Mouse (Mus musculus) heart, embryonic 15.5 days (tissue): ENCODE results near the gene Entpd7. TPM values are rescaled to one million over a fixed set of nuclear protein-coding genes. Genes with fewer than 3 reads are reported as not detected.

Experiments
- ATAC-seq: fragments of 200-750 bp; cut with Nextera tagmentation; replicated peaks from 2 replicates; pipeline ENCODE4 v1.8.0; 2017; ENCODE audit warnings: low read depth, moderate TSS enrichment; ENCODE audit not compliant: insufficient number of reproducible peaks, insufficient read depth, low FRiP score
- H3K27ac ChIP-seq: fragments of 300-500 bp; sonication (generic); 2 replicates; pipeline ENCODE4 v1.5.1; 2015; ENCODE audit warnings: mild to moderate bottlenecking, inconsistent platforms
- H3K27me3 ChIP-seq: fragments of 300-500 bp; sonication (generic); 2 replicates; pipeline ENCODE4 v1.6.1; 2015; ENCODE audit warnings: inconsistent platforms
- H3K36me3 ChIP-seq: fragments of 300-500 bp; sonication (generic); 2 replicates; pipeline ENCODE4 v1.6.1; 2015; ENCODE audit warnings: mild to moderate bottlenecking, inconsistent platforms
- H3K4me1 ChIP-seq: fragments of 300-500 bp; sonication (generic); replicated peaks from 2 replicates; pipeline ENCODE4 v1.6.1; 2015; ENCODE audit warnings: inconsistent platforms
- H3K4me2 ChIP-seq: fragments of 300-500 bp; sonication (generic); 2 replicates; pipeline ENCODE4 v1.6.1; 2015; ENCODE audit warnings: inconsistent platforms, mild to moderate bottlenecking, moderate library complexity
- H3K4me3 ChIP-seq: fragments of 300-500 bp; sonication (generic); 2 replicates; pipeline ENCODE4 v1.5.1; 2015; ENCODE audit warnings: mild to moderate bottlenecking, inconsistent platforms
- H3K9ac ChIP-seq: fragments of 300-500 bp; sonication (generic); 2 replicates; pipeline ENCODE4 v1.6.1; 2015; ENCODE audit warnings: mild to moderate bottlenecking, inconsistent platforms
- H3K9me3 ChIP-seq: fragments of 300-500 bp; sonication (generic); replicated peaks from 2 replicates; pipeline ENCODE4 v1.6.1; 2016; ENCODE audit warnings: inconsistent platforms
- WGBS: fragments of 180-500 bp; shearing (Covaris S2); methylation state at CpG from one replicate; pipeline ENCODE4 v1.1.7; 2015; ENCODE audit warnings: mixed read lengths; 5-methylcytosine and 5-hydroxymethylcytosine counted together
- polyA plus RNA-seq: library from polyadenylated mRNA; unstranded; fragments of >200 nt; fragmentation: Nextera tagmentation; extraction: Ambion mirVana; gene quantifications from 2 replicates; pipeline ENCODE4 v1.2.1, GENCODE M21; 2015

The Entpd7 gene
- polyA plus RNA-seq, 1 experiment from 2014 or later: 4.1 TPM

- Histone ChIP-seq H3K4me2 (no peak overlapping the region), H3K36me3 (peaks cover 34% of the 10 kb centered on the region), H3K27ac (no peak overlapping the region), H3K9me3 (no peaks in the 10 kb centered on the region), H3K4me3 (no peak overlapping the region), H3K9ac (no peak overlapping the region), H3K4me1 (no peaks in the 10 kb centered on the region), H3K27me3 (no peaks in the 10 kb centered on the region)
- ATAC-seq: no peak
- 87% methylated on average over 17 of the region's 17 CpGs for WGBS
These were observed 15.5 kb downstream of the Entpd7 start for GRCm38 (mm10) chr19:43704787-43705497.

- 91% methylated on average over 7 of the region's 7 CpGs for WGBS
- H3K27me3 ChIP-seq: peaks cover 3% of the 10 kb centered on the region; the same call in 1 of the 2 replicates
- H3K4me2 ChIP-seq: no peak overlapping the region
- no peak overlapping the region for H3K9ac ChIP-seq
- H3K9me3 ChIP-seq: no peaks in the 10 kb centered on the region
- H3K4me1 ChIP-seq: no peaks in the 10 kb centered on the region
- no peak for ATAC-seq
- no peak overlapping the region for H3K27ac ChIP-seq
- peaks cover 30% of the 10 kb centered on the region for H3K36me3 ChIP-seq
- no peak overlapping the region for H3K4me3 ChIP-seq
These were observed 18.7 kb downstream of the Entpd7 start for GRCm38 (mm10) chr19:43708206-43708605.

- WGBS: 87% methylated on average over 8 of the region's 8 CpGs
- H3K27me3 ChIP-seq: peaks cover 7% of the 10 kb centered on the region
These were observed 19.8 kb downstream of the Entpd7 start for GRCm38 (mm10) chr19:43709317-43709716.

GRCm38 (mm10) chr19:43711159-43711916, 21.9 kb downstream of the Entpd7 start:
- Histone ChIP-seq H3K9me3 (no peaks in the 10 kb centered on the region), H3K36me3 (peaks cover 13% of the 10 kb centered on the region; the same call in 1 of the 2 replicates), H3K27me3 (peaks cover 12% of the 10 kb centered on the region), H3K27ac (no peak overlapping the region; the same call in 1 of the 2 replicates), H3K4me2 (no peak overlapping the region), H3K4me1 (no peaks in the 10 kb centered on the region), H3K9ac (no peak overlapping the region), H3K4me3 (no peak overlapping the region)
- WGBS: 60% methylated on average over 22 of the region's 22 CpGs
- ATAC-seq: no peak

More at GRCm38 (mm10) chr19:43709317-43709716, 19.8 kb downstream of the Entpd7 start:
- Histone ChIP-seq H3K4me1 (no peaks in the 10 kb centered on the region), H3K9me3 (no peaks in the 10 kb centered on the region), H3K4me3 (no peak overlapping the region), H3K27ac (no peak overlapping the region), H3K4me2 (no peak overlapping the region), H3K9ac (no peak overlapping the region), H3K36me3 (peaks cover 30% of the 10 kb centered on the region)
- ATAC-seq: no peak

- 79% methylated on average over 5 of the region's 5 CpGs for WGBS
These were observed 22.5 kb downstream of the Entpd7 start for GRCm38 (mm10) chr19:43711971-43712370.

GRCm38 (mm10) chr19:43720061-43720460, 30.6 kb downstream of the Entpd7 start:
- H3K4me1 ChIP-seq: no peaks in the 10 kb centered on the region
- H3K27ac ChIP-seq: no peak overlapping the region
- H3K4me2 ChIP-seq: no peak overlapping the region
- no peak overlapping the region for H3K9ac ChIP-seq
- H3K36me3 ChIP-seq: peaks cover 16% of the 10 kb centered on the region; the same call in 1 of the 2 replicates
- no peak overlapping the region for H3K4me3 ChIP-seq
- peaks cover 19% of the 10 kb centered on the region for H3K27me3 ChIP-seq
- ATAC-seq: no peak
- H3K9me3 ChIP-seq: no peaks in the 10 kb centered on the region
- WGBS: 86% methylated on average over 11 of the region's 11 CpGs

More at GRCm38 (mm10) chr19:43711971-43712370, 22.5 kb downstream of the Entpd7 start:
- H3K9ac ChIP-seq: no peak overlapping the region
- H3K4me1 ChIP-seq: no peaks in the 10 kb centered on the region
- H3K36me3 ChIP-seq: peaks cover 11% of the 10 kb centered on the region; the same call in 1 of the 2 replicates
- no peak overlapping the region for H3K4me3 ChIP-seq
- no peaks in the 10 kb centered on the region for H3K9me3 ChIP-seq
- no peak overlapping the region for H3K4me2 ChIP-seq
- ATAC-seq: no peak
- H3K27me3 ChIP-seq: peaks cover 12% of the 10 kb centered on the region
- H3K27ac ChIP-seq: no peak overlapping the region

GRCm38 (mm10) chr19:43722891-43723290, 33.4 kb downstream of the Entpd7 start:
- H3K27me3 ChIP-seq: peaks cover 19% of the 10 kb centered on the region
- no peak for ATAC-seq
- H3K27ac ChIP-seq: no peak overlapping the region

GRCm38 (mm10) chr19:43723501-43723900, 34.0 kb downstream of the Entpd7 start:
- Histone ChIP-seq H3K4me3 (no peak overlapping the region), H3K4me1 (no peaks in the 10 kb centered on the region), H3K9me3 (no peaks in the 10 kb centered on the region), H3K4me2 (no peak overlapping the region), H3K36me3 (peaks cover 33% of the 10 kb centered on the region), H3K27me3 (peaks cover 14% of the 10 kb centered on the region), H3K27ac (no peak overlapping the region), H3K9ac (no peak overlapping the region)
- 89% methylated on average over 10 of the region's 10 CpGs for WGBS
- no peak for ATAC-seq

More at GRCm38 (mm10) chr19:43722891-43723290, 33.4 kb downstream of the Entpd7 start:
- 85% methylated on average over 8 of the region's 8 CpGs for WGBS
- no peaks in the 10 kb centered on the region for H3K9me3 ChIP-seq
- H3K36me3 ChIP-seq: peaks cover 34% of the 10 kb centered on the region
- no peak overlapping the region for H3K4me3 ChIP-seq
- H3K9ac ChIP-seq: no peak overlapping the region
- H3K4me1 ChIP-seq: no peaks in the 10 kb centered on the region
- no peak overlapping the region for H3K4me2 ChIP-seq

GRCm38 (mm10) chr19:43724194-43724593, 34.7 kb downstream of the Entpd7 start:
- WGBS: 91% methylated on average over 20 of the region's 20 CpGs
- H3K27me3 ChIP-seq: peaks cover 11% of the 10 kb centered on the region

GRCm38 (mm10) chr19:43724821-43725220, 35.3 kb downstream of the Entpd7 start:
- Histone ChIP-seq H3K4me2 (no peak overlapping the region), H3K9ac (no peak overlapping the region), H3K9me3 (no peaks in the 10 kb centered on the region), H3K27me3 (peaks cover 11% of the 10 kb centered on the region), H3K4me1 (0 out of 2 replicates have a peak, but pooled peaks cover 4% of the 10 kb centered on the region), H3K36me3 (peaks cover 30% of the 10 kb centered on the region), H3K27ac (no peak overlapping the region), H3K4me3 (no peak overlapping the region)
- ATAC-seq: no peak
- 85% methylated on average over 7 of the region's 7 CpGs for WGBS

More at GRCm38 (mm10) chr19:43724194-43724593, 34.7 kb downstream of the Entpd7 start:
- peaks cover 30% of the 10 kb centered on the region for H3K36me3 ChIP-seq
- H3K4me1 ChIP-seq: no peaks in the 10 kb centered on the region
- no peak overlapping the region for H3K4me2 ChIP-seq
- no peak overlapping the region for H3K27ac ChIP-seq
- H3K9me3 ChIP-seq: no peaks in the 10 kb centered on the region
- ATAC-seq: no peak
- no peak overlapping the region for H3K4me3 ChIP-seq
- no peak overlapping the region for H3K9ac ChIP-seq

GRCm38 (mm10) chr19:43726510-43727146, 37.2 kb downstream of the Entpd7 start:
- WGBS: 91% methylated on average over 15 of the region's 15 CpGs

More at GRCm38 (mm10) chr19:43726510-43727146, 37.2 kb downstream of the Entpd7 start:
- Histone ChIP-seq H3K4me3 (no peak overlapping the region), H3K4me1 (0 out of 2 replicates have a peak, but pooled peaks cover 4% of the 10 kb centered on the region), H3K27ac (no peak overlapping the region), H3K9ac (no peak overlapping the region), H3K27me3 (peaks cover 4% of the 10 kb centered on the region; the same call in 1 of the 2 replicates), H3K9me3 (no peaks in the 10 kb centered on the region), H3K4me2 (no peak overlapping the region), H3K36me3 (peaks cover 23% of the 10 kb centered on the region)
- no peak for ATAC-seq
